Mouse (Mus musculus) bone marrow, adult 2 months (tissue): ENCODE measurements around the gene Tab3.

ENCODE experiments used
- CTCF ChIP-seq: fragments of 200-500 bp; IDR thresholded peaks from 2 replicates; pipeline ENCODE4 v1.5.1; 2011; ENCODE audit warnings: low read length, control low read depth; ENCODE audit not compliant: control insufficient read depth, insufficient read depth
- POLR2A ChIP-seq: fragments of 200-500 bp; IDR thresholded peaks from 2 replicates; pipeline ENCODE4 v1.6.1; 2011; ENCODE audit warnings: low read depth, mild to moderate bottlenecking, control low read depth, low read length, borderline replicate concordance; ENCODE audit not compliant: control insufficient read depth

DNA sequence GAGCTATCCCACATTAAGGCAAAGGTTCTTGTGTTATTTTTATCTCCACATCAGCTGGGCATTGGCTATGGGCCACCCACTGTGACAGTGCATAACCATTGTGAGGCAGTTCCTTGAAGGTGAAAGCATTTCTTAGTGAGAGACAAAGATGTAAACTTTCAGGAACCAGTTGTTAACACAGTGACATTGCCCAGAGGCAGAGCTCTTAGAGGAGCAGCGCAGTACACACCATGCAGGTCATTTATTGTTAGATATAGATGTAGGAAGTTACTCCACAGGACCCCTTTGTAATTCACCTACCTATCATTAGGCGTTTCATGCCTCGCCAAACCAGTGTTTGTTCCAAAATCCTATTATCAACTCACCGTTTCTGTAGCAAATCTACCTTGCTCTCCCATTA is 7.6 kb upstream of the Tab3 start:
- no peak for TF ChIP-seq CTCF
- no peak for TF ChIP-seq POLR2A
